Mouse (Mus musculus): ENCODE measurements around the gene Apmap.

DNA sequence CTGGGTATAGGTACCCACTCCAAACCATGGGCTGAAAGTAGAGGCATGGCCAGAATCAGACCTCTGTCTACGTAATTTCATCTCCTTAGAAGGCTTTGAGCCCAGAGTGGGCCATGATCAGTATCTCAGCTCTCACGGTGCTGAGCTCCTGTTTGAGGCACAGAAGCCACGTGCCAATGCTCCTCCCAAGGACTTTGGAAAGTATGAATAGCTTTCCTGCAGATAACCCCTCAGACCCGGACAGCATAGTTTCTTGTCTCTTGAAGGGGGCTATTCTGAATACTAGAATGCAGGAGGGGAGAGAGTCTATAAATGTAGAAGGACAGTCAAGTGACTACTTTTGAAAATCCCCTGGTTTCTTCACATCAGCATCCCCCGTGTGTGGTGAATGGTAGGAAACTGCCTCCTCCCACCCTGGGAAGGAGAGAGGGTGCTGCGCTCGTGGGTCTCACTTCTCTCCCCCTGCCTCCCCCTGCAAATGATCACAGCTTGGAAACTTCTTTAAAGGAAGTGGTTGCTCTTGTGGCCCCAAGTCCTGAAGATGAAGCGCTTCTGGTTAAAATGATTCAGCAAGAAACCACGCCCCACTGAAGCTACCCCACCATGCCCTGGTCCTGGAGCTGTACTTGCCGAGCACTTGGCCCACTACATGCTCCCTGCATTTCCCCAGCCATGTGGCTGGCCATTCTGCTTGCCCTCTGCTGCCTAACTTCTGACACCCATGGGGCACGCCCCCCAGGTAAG lies 38.3 kb downstream of the Apmap start, which contains the start of gene Cst7:
- TF ChIP-seq CTCF (IDR thresholded peaks at IDR 0.05) (no peak), EP300 (IDR thresholded peaks at IDR 0.05; ENCODE audit: insufficient read depth, low read depth, low read length) (no peak)

Data from heart, adult 2 months (tissue).